Mouse (Mus musculus) NIH3T3 (cell line): Measurements from ENCODE around the gene Atxn7l1.

Experiments
- DNase-seq: peaks from one replicate; pipeline ENCODE4 v3.0.0-alpha.2; 2012; ENCODE audit warnings: low read depth

Gene Atxn7l1

DNA sequence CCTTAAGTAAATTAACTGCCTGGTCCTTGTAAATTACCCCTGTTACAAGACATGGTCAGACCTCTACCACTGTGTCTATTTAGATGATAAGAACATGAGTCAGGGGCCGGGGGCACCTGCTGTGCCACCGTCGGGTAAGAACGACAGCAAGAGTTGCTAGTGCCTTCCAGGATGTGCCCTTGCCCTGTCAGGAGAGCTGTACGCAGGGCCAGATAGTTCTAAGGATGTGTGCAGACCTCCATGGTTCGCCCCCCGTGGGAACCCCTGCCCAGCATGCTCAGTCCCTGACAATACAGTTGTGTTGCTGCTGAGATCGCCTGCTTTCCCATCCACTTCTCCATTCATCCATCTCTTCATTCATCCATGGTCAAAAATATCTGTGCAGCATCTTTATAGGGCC, 217.6 kb downstream of the Atxn7l1 start:
- no peak for DNase-seq

- DNase-seq, result peak; percentile 79
These were observed 222.1 kb downstream of the Atxn7l1 start for GRCm38 (mm10) chr12:33369555-33369954.

- peak; percentile 91 for DNase-seq
These were observed 232.3 kb downstream of the Atxn7l1 start for GRCm38 (mm10) chr12:33379624-33380445.

DNA sequence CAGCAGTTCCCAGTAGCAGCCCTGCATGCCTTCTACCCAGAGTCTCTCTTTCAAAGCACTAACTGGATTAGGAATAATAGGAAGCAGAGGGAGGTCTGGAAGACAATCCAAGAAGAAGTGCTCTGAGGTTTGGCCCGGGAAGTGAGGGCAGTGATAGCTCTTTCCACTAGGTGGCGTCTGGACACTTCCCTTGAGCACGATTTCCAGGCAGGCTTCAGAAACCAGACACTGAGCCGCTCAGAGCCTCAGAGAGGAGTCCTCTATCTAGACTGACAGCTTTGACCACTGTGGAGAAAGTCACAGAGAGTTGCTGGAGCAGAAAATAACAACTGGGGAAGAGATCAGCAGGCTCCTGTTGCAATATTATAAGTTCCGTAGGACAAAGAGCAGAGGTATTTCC, 241.3 kb downstream of the Atxn7l1 start:
- DNase-seq, result peak; percentile 89

GRCm38 (mm10) chr12:33390844-33391560, 243.5 kb downstream of the Atxn7l1 start:
- DNase-seq, result peak; percentile 79

DNA sequence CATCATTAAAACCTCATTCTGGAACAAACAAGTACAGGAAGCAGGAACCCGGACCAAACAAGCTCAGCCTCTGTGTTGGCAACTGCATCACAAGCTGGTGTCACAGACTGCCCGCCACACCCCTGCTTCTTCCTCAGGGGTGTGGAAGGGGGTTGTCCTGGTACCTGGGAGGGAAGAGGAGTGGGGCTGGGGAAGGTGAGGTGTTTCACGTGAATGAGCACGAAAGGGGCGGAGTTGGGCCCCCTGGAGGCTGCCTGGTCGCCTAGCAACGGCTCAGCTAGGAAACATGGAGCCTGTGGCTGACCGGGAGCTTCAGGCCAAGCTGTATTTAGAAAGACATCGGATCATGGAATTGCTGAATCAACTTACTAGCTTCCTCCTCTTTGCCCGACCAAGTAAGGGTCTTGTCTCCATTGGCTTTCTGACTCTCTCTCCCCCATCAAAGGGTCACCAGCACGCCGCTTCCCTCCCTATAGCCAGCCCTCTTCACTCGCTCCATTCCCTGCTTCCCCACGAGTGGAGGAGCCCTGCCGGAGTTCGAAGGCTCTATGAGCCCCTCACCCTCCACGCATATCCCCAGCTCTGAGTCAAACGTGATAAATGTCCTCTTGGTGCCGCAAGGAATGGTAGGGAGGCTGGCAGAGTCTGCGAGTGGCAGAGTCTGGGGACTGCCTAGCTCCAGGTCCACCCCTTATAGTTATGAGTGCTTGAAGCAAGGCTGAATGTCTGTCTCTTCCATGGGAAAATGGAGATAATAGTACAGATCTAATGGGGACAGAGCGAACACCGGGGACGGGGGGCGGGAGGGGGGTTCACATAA, 247.5 kb downstream of the Atxn7l1 start, which contains the start of gene Efcab10:
Gene Efcab10, plus strand, starts transcription at position 51 of the 820 bp plus-strand sequence.
- DNase-seq, result no peak

- DNase-seq, result peak; percentile 26
These were observed 255.8 kb downstream of the Atxn7l1 start for GRCm38 (mm10) chr12:33403265-33403693.

GRCm38 (mm10) chr12:33404996-33405395, 257.5 kb downstream of the Atxn7l1 start:
- no peak for DNase-seq

- DNase-seq, result no peak
These were observed 258.0 kb downstream of the Atxn7l1 start for GRCm38 (mm10) chr12:33405398-33406026.

- DNase-seq, result peak; percentile 51
These were observed 264.2 kb downstream of the Atxn7l1 start for GRCm38 (mm10) chr12:33411580-33412151.
